In genomic region chr6:90712486-90713480, GRCm38 (mm10) we compare ENCODE assay signal across 8 mouse cellular contexts.
DNase-seq lines count a peak whose midpoint lies in the region; ATAC-seq lines count a peak whose summit lies in the region.

No protein-coding gene starts in this region.

- 67% methylated on average over 8 of the region's 8 CpGs for WGBS in limb, embryonic 12.5 days
- WGBS in midbrain, embryonic 10.5 days, result 80% methylated on average over 8 of the region's 8 CpGs

- H3K4me1 ChIP-seq in brown adipose tissue, adult 24 weeks (ENCODE audit: control insufficient read depth, insufficient read depth, insufficient read length, low read length), result peaks cover 80% of the 10 kb centered on the region
- peaks cover 67% of the 10 kb centered on the region for H3K4me1 ChIP-seq in limb, embryonic 12.5 days (replicated peaks)
- H3K4me1 ChIP-seq in midbrain, embryonic 10.5 days, result peaks cover 85% of the 10 kb centered on the region

- no peak overlapping the region for H3K4me3 ChIP-seq in brown adipose tissue, adult 24 weeks (ENCODE audit: insufficient read depth, low read depth, low read length)
- no peak overlapping the region for H3K4me3 ChIP-seq in limb, embryonic 12.5 days (replicated peaks)
- no peak overlapping the region for H3K4me3 ChIP-seq in midbrain, embryonic 10.5 days

- H3K9me3 ChIP-seq in limb, embryonic 12.5 days, result no peaks in the 10 kb centered on the region
- H3K9me3 ChIP-seq in midbrain, embryonic 10.5 days (replicated peaks), result no peaks in the 10 kb centered on the region

- H3K36me3 ChIP-seq in limb, embryonic 12.5 days, result peaks cover 3% of the 10 kb centered on the region; the same call in 1 of the 2 replicates
- H3K36me3 ChIP-seq in midbrain, embryonic 10.5 days, result no peaks in the 10 kb centered on the region

- no peaks in the 10 kb centered on the region; the same call in 1 of the 2 replicates for H3K27me3 ChIP-seq in limb, embryonic 12.5 days
- H3K27me3 ChIP-seq in midbrain, embryonic 10.5 days (ENCODE audit: low read depth, poor library complexity, severe bottlenecking), result no peaks in the 10 kb centered on the region

- ATAC-seq in hematopoietic stem cell, adult 5-6 weeks (replicated peaks in 1 of 2; ENCODE audit: insufficient read depth in 1 of 2, low FRiP score in 2 of 2, low TSS enrichment in 1 of 2, low read depth in 1 of 2, poor library complexity in 2 of 2, severe bottlenecking in 2 of 2), result peak; percentile 81 to 84
- no peak for ATAC-seq in limb, embryonic 12.5 days (ENCODE audit: insufficient number of reproducible peaks, insufficient read depth, low FRiP score, low TSS enrichment, low read depth)

- peak; percentile 65 for DNase-seq in adrenal gland, postnatal 14 days
- DNase-seq in adrenal gland, adult 8-10 months, result no peak
- no peak for DNase-seq in midbrain, embryonic 10.5 days (ENCODE audit: low spot score)
- no peak for DNase-seq in frontal cortex, postnatal 25 days (ENCODE audit: low spot score in 2 of 2)
- no peak for DNase-seq in embryo, embryonic 9.5 days (ENCODE audit: extremely low spot score)

- H3K4me2 ChIP-seq in limb, embryonic 12.5 days, result 0 out of 2 replicates have a peak overlapping the region, but pooled peaks have one; percentile 6

- H3K27ac ChIP-seq in brown adipose tissue, adult 24 weeks (replicated peaks; ENCODE audit: low read depth, low read length), result peak overlapping the region; percentile 91
- peak overlapping the region; percentile 73; the same call in 1 of the 2 replicates for H3K27ac ChIP-seq in limb, embryonic 12.5 days
- H3K27ac ChIP-seq in midbrain, embryonic 10.5 days (replicated peaks), result peak overlapping the region; percentile 89

- no peak overlapping the region for H3K9ac ChIP-seq in limb, embryonic 12.5 days (replicated peaks)
